Mouse (Mus musculus): ENCODE data around the gene Mlxipl. TPM values are rescaled to one million over a fixed set of nuclear protein-coding genes. Genes with fewer than 3 reads are reported as not detected.
A peak's percentile ranks its signal among the peaks of the same experiment; 100 is the strongest.
"Not testable (repeated sequence)": the region's sequence is repeated elsewhere in the genome, so short reads cannot be mapped to it uniquely, and the experiment has no call there.

Mlxipl gene
- polyA plus RNA-seq (2016; fragmentation: Nextera tagmentation; extraction: Ambion mirVana), result 3.5 and 3.8 TPM in 2 replicates

- H3K36me3 ChIP-seq (replicated peaks), result no peaks in the 10 kb centered on the region
- peak within 1 kb of the TSS; percentile 66 for H3K27ac ChIP-seq (replicated peaks)
- H3K27me3 ChIP-seq (replicated peaks; ENCODE audit: low read depth, poor library complexity, severe bottlenecking), result peaks cover 76% of the 10 kb centered on the region
- no peaks in the 10 kb centered on the region for H3K9me3 ChIP-seq
- H3K4me3 ChIP-seq, result peak within 1 kb of the TSS; percentile 45
- H3K4me1 ChIP-seq, result peaks cover 22% of the 10 kb centered on the region
- peak; percentile 49 for DNase-seq (ENCODE audit: low spot score)
- 3% methylated on average over 39 of the region's 39 CpGs for WGBS
Measured at GRCm38 (mm10) chr5:135089653-135090052, at the start of gene Mlxipl. Mlxipl (plus strand) TSS chr5:135089890.

GRCm38 (mm10) chr5:135040059-135040458 lies 49.6 kb upstream of the Mlxipl start:
- Histone ChIP-seq H3K4me3 (no peak overlapping the region), H3K27ac (replicated peaks) (no peak overlapping the region; the same call in 1 of the 2 replicates), H3K27me3 (replicated peaks; ENCODE audit: low read depth, poor library complexity, severe bottlenecking) (no peaks in the 10 kb centered on the region; the same call in 1 of the 2 replicates), H3K9me3 (no peaks in the 10 kb centered on the region), H3K36me3 (replicated peaks) (peaks cover 51% of the 10 kb centered on the region), H3K4me1 (peaks cover 25% of the 10 kb centered on the region)
- 40% methylated on average over 6 of the region's 6 CpGs for WGBS
- no peak for DNase-seq (ENCODE audit: low spot score)

GRCm38 (mm10) chr5:135040777-135041176 lies 48.9 kb upstream of the Mlxipl start:
- H3K27me3 ChIP-seq (replicated peaks; ENCODE audit: low read depth, poor library complexity, severe bottlenecking), result no peaks in the 10 kb centered on the region; the same call in 1 of the 2 replicates
- H3K4me1 ChIP-seq, result peaks cover 25% of the 10 kb centered on the region
- no peak for DNase-seq (ENCODE audit: low spot score)
- H3K9me3 ChIP-seq, result no peaks in the 10 kb centered on the region
- no peak overlapping the region; the same call in 1 of the 2 replicates for H3K27ac ChIP-seq (replicated peaks)
- H3K4me3 ChIP-seq, result no peak overlapping the region
- peaks cover 59% of the 10 kb centered on the region for H3K36me3 ChIP-seq (replicated peaks)
- 72% methylated on average over 11 of the region's 11 CpGs for WGBS

GRCm38 (mm10) chr5:135042105-135042788 lies 47.4 kb upstream of the Mlxipl start:
- peaks cover 25% of the 10 kb centered on the region for H3K4me1 ChIP-seq
- 27% methylated on average over 20 of the region's 21 CpGs for WGBS

GRCm38 (mm10) chr5:135044575-135044974 lies 45.1 kb upstream of the Mlxipl start:
- H3K27ac ChIP-seq (replicated peaks), result no peak overlapping the region
- WGBS, result 93% methylated on average over 3 of the region's 3 CpGs
- no peak for DNase-seq (ENCODE audit: low spot score)
- H3K4me3 ChIP-seq, result no peak overlapping the region
- H3K9me3 ChIP-seq, result no peaks in the 10 kb centered on the region
- no peaks in the 10 kb centered on the region; the same call in 1 of the 2 replicates for H3K27me3 ChIP-seq (replicated peaks; ENCODE audit: low read depth, poor library complexity, severe bottlenecking)
- peaks cover 25% of the 10 kb centered on the region for H3K4me1 ChIP-seq
- peaks cover 57% of the 10 kb centered on the region for H3K36me3 ChIP-seq (replicated peaks)

More at GRCm38 (mm10) chr5:135042105-135042788, 47.4 kb upstream of the Mlxipl start:
- no peak for DNase-seq (ENCODE audit: low spot score)
- Histone ChIP-seq H3K9me3 (no peaks in the 10 kb centered on the region), H3K4me3 (peak overlapping the region; percentile 8; the same call in 1 of the 2 replicates), H3K27me3 (replicated peaks; ENCODE audit: low read depth, poor library complexity, severe bottlenecking) (no peaks in the 10 kb centered on the region; the same call in 1 of the 2 replicates), H3K36me3 (replicated peaks) (peaks cover 59% of the 10 kb centered on the region), H3K27ac (replicated peaks) (no peak overlapping the region)

- Histone ChIP-seq H3K27ac (replicated peaks) (no peak overlapping the region), H3K4me3 (no peak overlapping the region), H3K27me3 (replicated peaks; ENCODE audit: low read depth, poor library complexity, severe bottlenecking) (no peaks in the 10 kb centered on the region), H3K4me1 (no peaks in the 10 kb centered on the region), H3K9me3 (no peaks in the 10 kb centered on the region), H3K36me3 (replicated peaks) (peaks cover 83% of the 10 kb centered on the region)
- no peak for DNase-seq (ENCODE audit: low spot score)
- WGBS, result 96% methylated on average over 5 of the region's 5 CpGs
Measured at GRCm38 (mm10) chr5:135048539-135048938, 41.2 kb upstream of the Mlxipl start.

GRCm38 (mm10) chr5:135049268-135049667 lies 40.4 kb upstream of the Mlxipl start:
- WGBS, result 85% methylated on average over 6 of the region's 6 CpGs
- peaks cover 88% of the 10 kb centered on the region for H3K36me3 ChIP-seq (replicated peaks)

GRCm38 (mm10) chr5:135053356-135053755 lies 36.3 kb upstream of the Mlxipl start:
- Histone ChIP-seq H3K27me3 (replicated peaks; ENCODE audit: low read depth, poor library complexity, severe bottlenecking) (no peaks in the 10 kb centered on the region), H3K4me1 (no peaks in the 10 kb centered on the region), H3K9me3 (no peaks in the 10 kb centered on the region), H3K4me3 (no peak overlapping the region), H3K27ac (replicated peaks) (no peak overlapping the region), H3K36me3 (replicated peaks) (peaks cover 98% of the 10 kb centered on the region)
- WGBS, result 90% methylated on average over 12 of the region's 12 CpGs
- no peak for DNase-seq (ENCODE audit: low spot score)

More at GRCm38 (mm10) chr5:135049268-135049667, 40.4 kb upstream of the Mlxipl start:
- H3K4me3 ChIP-seq; H3K4me1 ChIP-seq; H3K27me3 ChIP-seq (replicated peaks; ENCODE audit: low read depth, poor library complexity, severe bottlenecking); H3K27ac ChIP-seq (replicated peaks); DNase-seq (ENCODE audit: low spot score); H3K9me3 ChIP-seq: not testable (repeated sequence)

GRCm38 (mm10) chr5:135063629-135064381 lies 25.9 kb upstream of the Mlxipl start, which contains the start of gene Dnajc30:
Dnajc30 (plus strand) TSS chr5:135064202.
- DNase-seq (ENCODE audit: low spot score), result peak; percentile 97
- Histone ChIP-seq H3K27me3 (replicated peaks; ENCODE audit: low read depth, poor library complexity, severe bottlenecking) (no peaks in the 10 kb centered on the region), H3K4me3 (peak within 1 kb of the TSS; percentile 85), H3K27ac (replicated peaks) (peak within 1 kb of the TSS; percentile 84), H3K36me3 (replicated peaks) (peaks cover 69% of the 10 kb centered on the region), H3K4me1 (peaks cover 24% of the 10 kb centered on the region), H3K9me3 (peaks cover 8% of the 10 kb centered on the region; the same call in 1 of the 2 replicates)
- under 1% methylated on average over 52 of the region's 52 CpGs for WGBS

GRCm38 (mm10) chr5:135064382-135064766 lies 25.3 kb upstream of the Mlxipl start:
- H3K27me3 ChIP-seq (replicated peaks; ENCODE audit: low read depth, poor library complexity, severe bottlenecking), result no peaks in the 10 kb centered on the region
- peaks cover 24% of the 10 kb centered on the region for H3K4me1 ChIP-seq
- peak overlapping the region; percentile 84 for H3K27ac ChIP-seq (replicated peaks)
- WGBS, result under 1% methylated on average over 40 of the region's 40 CpGs
- DNase-seq (ENCODE audit: low spot score), result no peak
- H3K4me3 ChIP-seq, result peak overlapping the region; percentile 85
- peaks cover 64% of the 10 kb centered on the region for H3K36me3 ChIP-seq (replicated peaks)
- peaks cover 8% of the 10 kb centered on the region; the same call in 1 of the 2 replicates for H3K9me3 ChIP-seq

- peaks cover 24% of the 10 kb centered on the region for H3K4me1 ChIP-seq
- peaks cover 58% of the 10 kb centered on the region for H3K36me3 ChIP-seq (replicated peaks)
- 79% methylated on average over 9 of the region's 9 CpGs for WGBS
- H3K27ac ChIP-seq (replicated peaks), result peak within 1 kb of the TSS; percentile 84
- peak within 1 kb of the TSS; percentile 85 for H3K4me3 ChIP-seq
- not testable (repeated sequence) for DNase-seq (ENCODE audit: low spot score); H3K9me3 ChIP-seq; H3K27me3 ChIP-seq (replicated peaks; ENCODE audit: low read depth, poor library complexity, severe bottlenecking)
Measured at GRCm38 (mm10) chr5:135064909-135065446, 24.7 kb upstream of the Mlxipl start, which contains the start of gene Bud23. Bud23 (minus strand) TSS chr5:135064959.

- Histone ChIP-seq H3K27ac (replicated peaks) (no peak overlapping the region), H3K9me3 (peaks cover 8% of the 10 kb centered on the region; the same call in 1 of the 2 replicates), H3K36me3 (replicated peaks) (peaks cover 52% of the 10 kb centered on the region), H3K4me3 (0 out of 2 replicates have a peak overlapping the region, but pooled peaks have one; percentile 0), H3K4me1 (peaks cover 24% of the 10 kb centered on the region), H3K27me3 (replicated peaks; ENCODE audit: low read depth, poor library complexity, severe bottlenecking) (no peaks in the 10 kb centered on the region)
- DNase-seq (ENCODE audit: low spot score), result no peak
- WGBS, result 96% methylated on average over 3 of the region's 3 CpGs
Measured at GRCm38 (mm10) chr5:135066008-135066407, 23.7 kb upstream of the Mlxipl start.
